Mouse (Mus musculus) monocyte, adult 2 months (primary cell): ENCODE data around the gene Adam8.
A peak's percentile ranks its signal among the peaks of the same experiment; 100 is the strongest.

Experiments used
- DNase-seq, 2 experiments: peaks; one replicate each; pipeline ENCODE4 v3.0.0; 2022; ENCODE audit warnings: low spot score in 2 of 2, low read depth in 1 of 2

The Adam8 gene

DNA sequence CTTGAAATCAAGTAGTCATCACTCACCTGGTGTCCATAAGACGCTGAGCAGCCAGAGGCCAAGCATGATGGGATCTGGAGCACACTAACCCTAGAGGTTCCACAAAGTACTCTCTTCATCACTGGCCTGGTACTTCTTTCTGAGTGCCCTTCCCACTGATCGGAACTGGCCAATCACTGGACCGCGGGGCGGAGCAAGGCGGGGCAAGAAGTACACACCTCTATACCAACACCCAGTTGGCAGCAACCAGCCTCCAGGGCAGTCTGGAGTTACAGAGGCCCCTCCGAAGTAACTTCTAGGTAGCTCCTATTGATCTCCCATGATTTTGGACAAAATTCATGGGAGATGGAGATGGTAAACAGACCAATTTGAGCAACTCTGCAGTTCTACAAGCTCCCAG, at the start of gene Adam8:
Gene Adam8, minus strand, starts transcription at position 157 of the 400 bp plus-strand sequence.
- DNase-seq = no peak

DNA sequence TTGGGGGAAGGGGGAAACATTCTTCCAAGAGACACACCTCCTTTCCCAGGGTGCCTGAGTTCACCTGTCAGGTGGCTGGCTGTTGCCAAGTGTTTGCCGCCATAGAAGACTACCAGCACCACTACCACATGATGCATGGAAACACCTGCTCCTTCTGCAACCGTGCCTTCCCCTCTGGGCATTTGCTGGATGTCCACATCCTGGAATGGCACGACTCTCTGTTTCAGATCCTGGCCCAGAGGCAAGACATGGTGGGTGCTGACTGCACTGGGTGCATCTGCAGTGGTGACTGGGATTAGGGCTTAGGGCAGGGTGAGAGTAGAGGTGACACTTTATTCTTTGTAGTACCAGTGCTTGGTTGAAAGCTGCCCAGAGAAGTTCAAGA, 44.8 kb upstream of the Adam8 start:
- no peak for DNase-seq

DNA sequence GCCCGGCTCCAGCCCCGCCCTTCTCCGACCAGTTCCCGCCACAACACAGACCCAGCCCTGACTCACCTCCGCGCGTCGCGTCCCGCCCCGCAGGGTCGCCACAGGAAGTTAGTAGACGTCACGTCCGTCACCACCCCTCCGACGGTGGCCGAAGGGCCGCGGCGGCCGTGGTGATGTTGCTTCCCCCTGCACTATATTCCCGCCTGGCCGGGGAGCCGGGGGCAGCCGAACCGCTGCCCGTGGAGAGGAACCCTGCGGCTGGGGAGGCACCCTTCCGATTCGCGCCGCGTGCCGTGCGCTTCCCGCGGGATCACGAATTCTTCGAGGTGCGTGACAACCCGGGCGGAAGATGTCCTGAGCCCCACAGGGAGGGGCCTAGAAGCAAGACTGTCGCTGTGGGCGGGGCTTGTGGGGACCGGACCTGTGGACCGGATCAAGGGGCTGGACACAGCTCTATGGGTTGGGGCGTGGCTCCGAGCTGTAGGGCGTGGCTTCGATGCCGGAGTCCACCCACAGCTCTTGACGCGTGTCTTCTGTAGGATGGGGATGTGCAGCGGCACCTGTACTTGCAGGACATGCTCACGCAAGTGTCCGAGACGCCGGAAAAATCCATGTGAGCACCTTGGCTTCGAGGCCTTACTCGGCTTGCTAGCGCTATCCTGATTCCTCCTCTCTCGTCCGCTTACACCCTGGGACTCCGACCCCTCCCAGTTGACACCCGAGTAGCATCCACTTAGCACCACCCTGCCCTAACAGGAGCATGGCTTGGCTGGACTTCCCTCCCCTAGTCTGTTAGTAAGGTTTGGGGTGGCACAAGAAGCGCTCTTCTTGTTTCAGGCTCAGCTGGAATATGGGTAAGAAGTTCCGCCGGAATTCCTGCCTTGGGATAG, 44.2 kb upstream of the Adam8 start, which contains the start of the genes Zfp511 and Tubgcp2:
Gene Zfp511, plus strand, starts transcription at position 111 of the 890 bp plus-strand sequence.
Gene Tubgcp2, minus strand, starts transcription at position 389 of the 890 bp plus-strand sequence.
- DNase-seq = peak; percentile 82 to 84

DNA sequence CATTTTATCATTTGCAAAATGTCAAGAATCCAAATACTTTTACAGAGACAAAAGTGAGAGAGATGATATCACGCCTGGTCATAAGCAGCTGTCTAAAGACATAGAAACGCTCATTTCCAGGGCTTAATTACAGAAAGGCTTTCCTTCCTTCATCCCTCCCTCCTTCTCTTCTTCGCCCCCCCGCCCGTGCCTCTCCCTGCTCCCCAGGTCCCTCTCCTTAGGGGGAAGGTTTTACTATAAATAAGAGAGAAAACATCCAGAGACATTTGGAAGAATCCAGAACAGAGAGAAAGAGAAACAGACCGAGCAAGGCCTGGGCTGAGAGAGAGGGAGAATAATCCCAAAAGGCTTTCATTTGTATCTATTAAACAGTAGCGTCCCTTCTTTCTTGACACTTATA, 43.1 kb upstream of the Adam8 start:
- no peak for DNase-seq

DNA sequence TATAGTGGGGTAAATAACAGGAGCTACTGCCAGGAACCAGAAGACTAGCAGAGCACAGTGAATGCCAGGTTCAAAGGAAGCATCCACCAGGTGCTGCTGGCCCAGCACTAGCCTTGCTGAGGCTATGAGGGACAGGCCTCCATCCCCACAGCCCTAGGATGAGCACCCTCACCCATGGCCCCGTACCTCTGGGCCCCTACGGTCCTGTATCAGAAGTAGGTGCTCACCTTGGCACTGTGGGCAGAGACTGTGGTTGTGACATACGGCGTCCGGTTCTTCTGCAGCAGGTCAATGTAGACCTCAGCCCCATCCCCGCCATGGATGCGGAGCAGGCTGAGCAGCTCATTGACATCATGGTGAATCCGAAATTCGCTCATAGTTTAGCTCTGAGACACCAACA, 41.0 kb upstream of the Adam8 start:
- DNase-seq = no peak

DNA sequence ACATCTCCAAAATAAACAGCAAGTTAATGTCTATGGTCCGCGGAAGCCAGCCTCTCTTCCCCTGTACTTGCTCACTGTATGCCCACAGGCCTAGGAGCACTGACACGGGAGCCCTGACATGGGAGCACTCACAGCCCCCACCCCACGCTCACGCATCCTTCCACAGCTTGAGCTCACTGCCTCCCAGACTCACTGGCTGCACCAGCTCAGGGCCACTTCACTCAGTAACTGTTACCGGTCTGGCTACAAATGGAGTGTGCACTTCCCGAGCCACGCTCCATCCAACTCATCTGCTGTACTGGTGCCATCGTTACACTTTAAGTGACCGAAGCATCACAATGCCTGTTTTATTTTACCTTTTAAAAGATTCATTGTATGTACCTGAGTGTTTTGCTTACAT, 40.0 kb upstream of the Adam8 start:
- DNase-seq = no peak

DNA sequence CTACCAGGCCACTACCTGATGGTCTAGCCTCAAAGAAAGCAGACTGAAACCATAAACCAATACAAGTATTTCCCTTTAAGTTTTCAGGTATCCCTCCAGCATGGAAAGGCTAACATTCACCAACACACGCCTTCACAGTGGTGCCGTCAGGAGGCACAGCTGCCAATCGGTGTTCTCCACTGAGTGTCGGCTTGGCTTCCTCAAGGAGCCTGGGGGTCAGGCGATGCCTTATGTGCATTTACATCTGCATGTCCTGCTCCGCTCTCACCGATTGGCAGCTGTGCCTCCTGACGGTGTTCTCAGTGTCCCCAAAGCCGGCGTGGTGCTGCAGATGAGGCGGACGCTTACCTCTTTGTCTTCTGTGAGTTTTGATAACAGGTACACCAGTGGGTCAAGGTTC, 39.4 kb upstream of the Adam8 start:
- DNase-seq = no peak

DNA sequence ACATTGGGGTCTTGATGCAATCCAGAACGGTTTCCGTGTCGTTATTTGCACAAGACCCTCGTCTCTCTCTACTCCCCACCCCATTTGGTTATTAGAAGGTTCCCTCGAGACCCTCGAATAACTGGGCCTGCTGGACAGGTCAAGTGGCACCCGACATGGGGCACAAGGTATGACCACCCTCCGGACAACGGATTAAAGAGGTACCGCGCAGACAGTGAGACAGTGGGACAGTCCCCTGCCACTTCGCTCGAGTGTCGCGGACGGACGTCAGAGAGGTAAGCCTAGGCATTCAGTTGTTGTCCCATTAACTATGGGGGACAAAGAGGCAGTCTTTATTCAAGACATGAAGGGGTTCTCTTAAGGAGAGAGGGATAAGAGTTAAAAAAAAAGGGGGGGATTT, 19.0 kb upstream of the Adam8 start:
- DNase-seq = no peak

DNA sequence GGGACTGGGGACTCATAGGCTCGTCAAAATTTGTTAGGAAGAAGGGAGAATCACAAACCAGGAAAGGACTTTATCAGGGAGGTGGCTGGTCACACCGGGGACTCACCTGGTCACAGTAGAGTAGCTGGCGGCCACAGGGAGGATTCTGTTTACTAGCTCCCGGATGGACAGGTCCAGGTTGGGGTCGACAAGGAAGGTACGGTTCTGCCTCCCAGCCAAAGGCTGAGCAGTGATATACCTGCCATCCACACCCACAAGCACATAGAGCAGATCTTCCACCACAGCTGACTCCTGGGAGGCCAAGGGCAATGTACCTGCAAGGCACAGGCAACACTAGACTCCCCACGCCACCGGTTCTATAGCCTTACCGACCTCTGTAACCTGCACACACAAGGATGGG, 15.4 kb upstream of the Adam8 start:
- no peak for DNase-seq

DNA sequence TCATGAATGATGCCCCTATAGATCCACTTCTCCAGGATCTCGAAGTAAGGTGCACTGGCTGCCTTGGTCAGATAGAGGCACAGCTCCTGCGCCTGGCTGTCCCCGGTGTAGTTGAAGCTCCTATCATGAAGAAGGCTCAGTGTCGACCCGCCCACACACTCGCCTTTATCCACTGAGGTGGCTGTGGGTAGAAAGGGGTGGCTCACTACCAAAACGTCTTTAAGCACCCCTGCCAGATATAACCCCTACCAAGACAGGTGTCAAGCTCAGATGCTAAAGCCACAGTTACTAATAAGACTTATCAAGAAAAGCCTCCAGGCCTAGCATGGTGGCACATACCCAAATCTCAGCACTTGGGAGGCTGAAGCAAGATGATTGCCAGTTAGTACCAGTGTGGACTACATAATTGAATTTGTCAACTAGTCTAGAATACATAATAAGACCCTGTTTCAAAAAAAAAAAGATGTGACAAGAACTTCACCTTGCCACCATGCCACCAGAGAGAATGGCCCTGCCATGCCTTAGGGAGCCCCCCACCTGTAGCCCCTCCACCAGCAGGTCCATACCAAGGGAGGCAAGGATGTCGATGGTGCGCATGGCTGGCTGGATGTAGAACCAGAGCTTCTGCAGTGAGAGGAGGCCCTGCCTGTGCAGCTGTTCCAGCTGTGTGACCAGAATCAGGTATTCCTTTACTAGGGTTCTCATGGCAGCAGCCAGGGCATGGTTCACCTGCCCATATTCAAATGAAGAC, 14.7 kb upstream of the Adam8 start:
- DNase-seq = no peak

DNA sequence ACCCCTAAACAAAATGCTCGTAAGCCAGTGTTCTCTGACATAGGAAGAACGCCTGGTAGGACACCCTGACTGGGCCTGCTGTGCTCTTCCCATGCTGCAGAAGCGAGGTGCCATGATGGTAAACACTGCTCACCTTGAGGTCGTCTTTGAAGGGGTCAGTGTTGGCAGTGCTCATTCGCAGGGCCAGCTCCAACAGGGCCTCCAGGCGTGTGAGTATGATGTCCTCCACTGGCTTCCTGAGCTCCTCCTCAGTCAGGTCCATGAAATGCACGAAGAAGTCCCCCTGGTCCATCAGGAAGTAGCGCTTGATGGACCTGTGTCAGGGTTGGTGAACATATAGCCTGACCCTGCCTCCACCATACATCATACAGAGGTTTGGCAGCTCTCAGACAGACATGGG, 12.3 kb upstream of the Adam8 start:
- no peak for DNase-seq

DNA sequence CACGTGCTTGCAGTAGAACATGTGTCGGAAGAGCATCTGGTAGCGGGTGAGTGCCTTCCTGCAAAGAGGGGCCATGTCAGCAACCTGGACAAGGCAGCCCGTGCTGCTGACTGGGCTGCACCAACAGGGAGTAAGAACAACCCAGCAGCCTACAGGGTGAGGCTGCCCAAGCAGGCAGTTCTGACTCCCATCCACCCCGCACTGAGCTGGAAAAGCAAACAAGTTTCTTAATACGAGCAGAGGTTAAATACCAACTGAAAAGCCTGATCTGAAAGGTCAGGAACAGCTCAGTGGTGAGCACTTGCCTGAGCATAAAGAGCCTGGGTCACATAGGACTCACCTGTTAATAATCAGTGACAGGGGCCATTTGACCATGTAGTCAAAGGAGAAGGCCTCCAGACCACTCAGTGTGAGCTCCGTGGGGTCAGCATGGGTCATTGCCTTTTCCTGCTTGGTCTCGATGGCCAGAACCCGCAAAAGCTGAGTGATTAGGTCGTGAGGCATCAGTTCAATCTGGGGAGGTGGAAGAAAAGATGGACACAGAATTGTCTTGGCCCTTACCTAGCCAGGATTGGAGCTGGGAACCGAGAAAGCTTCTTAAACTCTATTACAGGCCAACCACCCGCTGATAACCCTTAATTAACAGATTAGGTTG, 8.9 kb upstream of the Adam8 start:
- no peak for DNase-seq

DNA sequence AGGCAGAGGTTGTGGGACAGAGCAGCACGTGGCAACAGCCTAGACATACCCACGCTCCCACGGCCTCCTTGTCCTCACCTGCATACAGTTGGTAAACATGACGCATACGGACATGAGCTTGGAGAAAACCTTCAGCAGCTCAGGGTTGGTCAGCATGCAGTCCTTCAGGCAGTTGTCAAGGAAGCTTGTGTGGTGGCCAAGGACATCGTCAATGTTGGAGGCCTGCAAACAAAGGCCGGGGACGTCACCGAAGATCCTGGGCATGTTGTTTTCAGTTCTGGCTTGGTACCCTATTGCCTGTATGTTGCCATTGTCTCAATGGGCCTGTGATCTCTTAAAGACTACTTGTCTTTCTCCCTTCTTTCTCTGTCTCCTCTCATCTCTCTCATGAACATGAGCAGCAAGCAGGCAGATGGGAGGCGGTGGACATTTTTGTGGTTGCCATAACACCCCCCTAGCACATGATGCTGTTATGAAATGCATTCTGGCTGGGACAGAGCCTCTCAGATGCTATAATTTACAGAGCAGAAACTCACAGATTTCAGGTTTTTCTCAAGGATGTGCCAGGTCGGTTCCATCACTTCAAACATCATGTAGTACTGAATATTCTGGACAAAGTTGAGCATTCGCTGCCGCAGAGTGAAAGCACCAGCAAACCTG, 6.5 kb upstream of the Adam8 start:
- no peak for DNase-seq

DNA sequence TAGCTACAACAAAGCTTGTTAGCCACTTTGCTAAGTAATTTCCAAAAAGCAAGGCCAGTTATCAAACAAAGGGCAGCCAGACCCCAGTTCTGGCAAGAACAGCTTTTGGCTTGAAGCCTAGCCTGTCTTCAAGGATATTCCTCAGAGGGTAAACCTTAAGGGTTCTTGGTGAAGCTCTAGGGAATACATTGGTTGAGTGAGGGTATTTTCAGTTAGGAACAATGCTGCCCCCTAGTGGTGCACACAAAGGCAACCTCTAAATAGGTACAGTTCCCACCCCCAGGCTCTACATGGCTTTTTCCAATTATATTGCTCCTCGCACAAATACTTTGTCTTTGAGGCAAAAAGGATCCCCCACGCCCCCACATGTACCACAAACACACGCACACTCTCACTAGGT, 2.3 kb upstream of the Adam8 start:
- peak in 1 of 2 experiments; percentile 53 for DNase-seq

DNA sequence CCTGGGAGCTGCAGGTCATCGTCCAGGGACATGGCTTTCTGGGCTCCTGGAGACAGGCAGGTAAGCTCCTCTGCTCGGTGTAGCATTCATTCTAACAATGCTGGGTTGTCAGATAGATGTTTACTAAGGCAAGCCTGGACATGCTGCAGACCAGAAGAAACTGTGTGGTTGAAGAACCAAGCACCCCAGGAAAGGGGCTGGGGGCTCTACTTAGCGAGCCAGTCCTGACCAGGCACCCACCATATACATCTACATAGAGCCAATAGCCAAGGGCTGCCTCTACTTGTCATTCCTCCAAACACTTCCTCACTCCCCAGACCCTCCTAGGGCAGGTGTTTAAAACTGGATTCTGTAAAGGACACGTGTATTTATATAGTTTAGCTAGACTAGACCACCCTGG, 1.8 kb upstream of the Adam8 start:
- DNase-seq = no peak

DNA sequence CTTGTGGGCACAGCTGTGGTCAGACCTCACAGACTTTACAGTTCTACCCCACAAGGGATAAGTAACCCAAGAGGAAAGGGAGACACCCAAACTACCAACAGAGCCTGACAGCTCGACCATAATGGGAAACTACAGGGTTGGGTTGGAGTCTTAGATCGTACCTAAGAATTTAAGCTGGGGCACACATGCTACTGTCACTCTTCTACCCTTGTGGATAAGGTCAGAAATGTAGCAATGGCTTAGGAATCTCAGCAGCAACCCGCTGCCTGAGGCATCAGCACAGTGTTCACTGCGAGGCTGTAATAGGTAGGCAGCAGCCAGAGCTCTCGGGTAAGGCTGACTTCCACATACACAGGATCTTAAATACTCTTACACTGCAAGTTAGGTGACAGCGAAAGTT, 1.2 kb upstream of the Adam8 start:
- DNase-seq = no peak

DNA sequence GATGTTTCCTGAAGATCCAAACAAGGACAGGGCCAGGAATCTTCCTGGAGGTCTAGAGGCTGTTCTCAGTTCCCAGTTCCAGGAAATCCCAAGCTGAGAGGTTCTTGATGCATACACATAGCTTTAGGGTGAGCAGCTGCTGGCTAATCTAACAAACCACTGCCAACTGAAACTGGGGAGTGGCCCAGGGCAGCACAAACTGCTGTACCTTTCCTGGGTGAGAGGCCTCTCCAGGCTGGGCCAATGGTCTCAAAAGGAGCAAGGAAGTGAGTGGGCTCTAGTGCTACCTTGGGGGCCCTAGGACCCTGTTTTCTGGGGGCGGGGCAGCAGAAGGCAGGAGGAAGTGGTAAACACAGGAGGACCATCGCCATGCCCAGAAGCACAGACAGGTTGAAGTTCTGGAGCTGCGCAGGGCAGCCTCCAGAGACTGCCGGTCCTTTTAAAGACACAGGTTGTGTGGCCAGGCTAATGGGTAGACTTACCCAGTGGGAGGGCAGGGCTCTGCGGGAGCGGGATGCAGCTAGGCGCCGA, 1.4 kb downstream of the Adam8 start:
- no peak for DNase-seq

DNA sequence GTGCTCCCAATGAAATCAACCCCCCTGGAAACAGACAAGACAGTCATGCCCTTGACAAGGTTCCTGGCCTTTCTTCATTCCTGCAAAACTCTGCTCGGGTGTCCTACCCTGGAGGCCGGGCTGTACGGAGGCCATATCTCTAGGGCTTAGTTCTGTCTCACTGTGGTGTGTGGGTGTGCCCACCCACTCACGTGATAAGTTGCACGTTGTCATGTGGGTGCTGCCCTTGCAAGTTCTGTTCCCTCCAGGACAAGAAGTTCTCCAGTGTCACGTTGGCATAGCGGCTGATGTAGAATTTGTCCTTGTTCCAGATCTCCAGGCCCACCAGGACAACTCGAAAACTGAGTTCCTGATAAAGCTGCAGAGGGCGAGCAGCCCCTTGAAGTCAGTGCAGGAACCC, 4.1 kb downstream of the Adam8 start:
- DNase-seq = no peak

DNA sequence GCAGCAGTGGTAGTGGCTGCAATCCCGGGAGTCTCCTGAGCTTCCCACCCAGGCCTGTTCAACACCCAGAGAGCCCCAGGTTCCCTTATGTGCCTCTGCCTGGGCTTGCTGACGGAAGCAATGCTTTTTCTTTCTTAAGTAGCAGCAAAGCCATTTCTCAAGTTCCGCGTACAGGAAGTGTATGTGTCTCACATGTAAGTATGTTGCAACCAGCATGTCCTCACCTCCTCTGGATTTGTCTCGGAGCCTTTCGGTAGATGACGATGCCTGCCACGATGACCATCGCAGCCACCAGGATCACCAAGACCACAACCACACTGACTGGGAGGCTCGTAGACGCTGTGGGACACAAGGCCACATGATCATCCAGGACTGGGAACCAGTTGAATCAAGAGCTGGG, 7.9 kb downstream of the Adam8 start:
- peak; percentile 73 to 85 for DNase-seq

DNA sequence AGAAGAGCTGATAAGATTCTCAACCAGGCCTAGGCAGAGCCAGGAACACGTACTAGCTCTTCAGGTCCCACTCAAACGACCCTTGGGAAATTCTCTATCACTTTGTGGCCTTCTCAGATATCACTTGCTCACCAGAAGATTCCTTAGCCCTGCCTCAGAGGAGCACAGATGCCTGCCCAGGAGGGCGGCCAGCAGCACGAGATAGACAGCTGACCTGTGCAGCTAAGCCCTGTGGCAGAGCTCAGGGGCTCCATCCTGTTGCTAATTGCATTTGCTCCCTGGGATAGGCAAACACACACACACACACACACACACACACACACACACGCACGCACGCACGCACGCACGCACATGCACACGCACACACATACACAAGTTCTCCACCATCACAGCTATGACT, 10.3 kb downstream of the Adam8 start:
- no peak for DNase-seq

DNA sequence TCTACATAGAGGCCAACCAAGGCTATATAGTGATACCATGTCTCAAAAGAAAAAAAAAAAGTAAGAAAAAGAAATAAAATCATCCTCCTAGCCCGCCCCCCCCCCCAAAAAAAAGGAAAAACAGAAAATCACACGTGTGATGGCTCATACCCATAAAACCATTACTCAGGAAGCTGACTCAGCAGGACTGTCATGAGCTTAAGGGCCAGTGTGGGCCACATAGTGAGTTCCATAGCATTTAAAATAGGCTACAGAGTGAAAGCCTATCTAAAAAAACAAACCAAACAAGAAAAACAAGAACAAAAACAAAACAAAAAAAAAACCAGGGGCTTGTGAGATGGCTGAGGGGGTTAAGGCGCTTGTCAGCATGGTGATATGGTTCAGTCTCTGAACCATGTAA, 11.6 kb downstream of the Adam8 start:
- DNase-seq = no peak
